Mouse (Mus musculus): ENCODE data around the gene Fxn. TPM values are rescaled to one million over a fixed set of nuclear protein-coding genes. Genes with fewer than 3 reads are reported as not detected.

The Fxn gene
- total and polyA plus RNA-seq, 3 experiments: 25.8 to 34.6 (median 31.1) TPM

DNA sequence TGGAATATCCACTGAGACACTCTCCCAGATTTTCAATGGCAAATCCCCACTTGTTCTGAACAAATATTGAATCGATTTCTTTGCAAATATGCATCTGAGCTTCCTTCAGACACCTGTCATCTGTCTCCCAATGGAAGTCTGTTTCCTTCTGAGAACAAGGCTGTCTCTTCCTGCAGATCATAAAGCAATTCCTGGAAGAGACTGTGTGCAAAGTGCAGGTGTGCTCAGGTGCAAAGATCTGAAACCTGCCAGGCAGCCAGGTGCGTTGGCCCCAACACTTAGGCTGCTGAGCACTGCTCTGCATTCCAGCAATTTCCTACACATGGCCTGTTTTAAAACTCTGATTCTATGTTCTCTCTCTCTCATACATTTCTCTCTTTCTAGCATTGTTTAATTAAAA is 37.3 kb upstream of the Fxn start:
- no peak for DNase-seq (ENCODE audit: extremely low read depth)
- no peaks in the 10 kb centered on the region for H3K79me2 ChIP-seq (replicated peaks; ENCODE audit: control insufficient read depth, extremely low read depth, insufficient read depth, poor library complexity, severe bottlenecking)
- H3K4me2 ChIP-seq (ENCODE audit: insufficient read depth, low read depth, poor library complexity, severe bottlenecking): no peak overlapping the region
- H3K9ac ChIP-seq (ENCODE audit: insufficient read depth, low read depth): no peak overlapping the region
- H3K4me1 ChIP-seq (ENCODE audit: control insufficient read depth in 1 of 2, insufficient read depth in 2 of 2): peaks cover 2 to 26% of the 10 kb centered on the region in 2 experiments; a peak in 3 of 4 replicates
- no peaks in the 10 kb centered on the region for H3K27me3 ChIP-seq (replicated peaks)
- no peak overlapping the region for H3K27ac ChIP-seq (ENCODE audit: insufficient read depth, low read depth)
- H3K36me3 ChIP-seq (replicated peaks in 1 of 2; ENCODE audit: control insufficient read depth in 1 of 2, insufficient read depth in 1 of 2, low read length in 1 of 2): no peaks in the 10 kb centered on the region
- in situ Hi-C loops (cut with MboI; ENCODE audit: low pct_ligation_motif_present, low pct_unique_long_range_greater_than_20kb, low sequenced_read_pairs): loop anchor here (25.0 kb wide), 1 partner anchor 95 kb away; no protein-coding TSS in a partner anchor
- dilution Hi-C loops (cut with MboI; ENCODE audit: extremely low pct_ligation_motif_present, extremely low pct_unique_long_range_greater_than_20kb, low sequenced_read_pairs): no loop called here
- no peak for TF ChIP-seq USF1 (IDR thresholded peaks at IDR 0.05; ENCODE audit: low read depth, low read length)
- no peak for TF ChIP-seq TCF12 (IDR thresholded peaks at IDR 0.05; ENCODE audit: low read depth, low read length)
- no peak for TF ChIP-seq HCFC1 (IDR thresholded peaks at IDR 0.05; ENCODE audit: low read depth, low read length)
- TF ChIP-seq JUND (conservative IDR thresholded peaks at IDR 0.05; ENCODE audit: low read depth, low read length): no peak
- no peak for TF ChIP-seq RCOR1 (conservative IDR thresholded peaks at IDR 0.05; ENCODE audit: low read depth, low read length)
- no peak for TF ChIP-seq KAT2A (IDR thresholded peaks at IDR 0.05; ENCODE audit: insufficient replicate concordance, low read length)
- no peak for TF ChIP-seq TBP (conservative IDR thresholded peaks at IDR 0.05; ENCODE audit: low read depth, low read length)
- TF ChIP-seq RAD21 (IDR thresholded peaks at IDR 0.05; ENCODE audit: low read depth, low read length): no peak
- no peak for TF ChIP-seq ETS1 (conservative IDR thresholded peaks at IDR 0.05; ENCODE audit: low read depth, low read length)
- no peak for TF ChIP-seq MYC (IDR thresholded peaks at IDR 0.05; ENCODE audit: low read depth, low read length)
- no peak for TF ChIP-seq POLR2A (IDR thresholded peaks at IDR 0.05; ENCODE audit: low read depth, low read length)
- no peak for TF ChIP-seq IRF4 (IDR thresholded peaks at IDR 0.05; ENCODE audit: low read depth, low read length)
- no peaks in the 10 kb centered on the region for H3K9me3 ChIP-seq (replicated peaks; ENCODE audit: low read length)
- no peak overlapping the region for H3K4me3 ChIP-seq (replicated peaks in 1 of 3; ENCODE audit: low read depth in 2 of 3, low read length in 2 of 3, poor library complexity in 1 of 3)

DNA sequence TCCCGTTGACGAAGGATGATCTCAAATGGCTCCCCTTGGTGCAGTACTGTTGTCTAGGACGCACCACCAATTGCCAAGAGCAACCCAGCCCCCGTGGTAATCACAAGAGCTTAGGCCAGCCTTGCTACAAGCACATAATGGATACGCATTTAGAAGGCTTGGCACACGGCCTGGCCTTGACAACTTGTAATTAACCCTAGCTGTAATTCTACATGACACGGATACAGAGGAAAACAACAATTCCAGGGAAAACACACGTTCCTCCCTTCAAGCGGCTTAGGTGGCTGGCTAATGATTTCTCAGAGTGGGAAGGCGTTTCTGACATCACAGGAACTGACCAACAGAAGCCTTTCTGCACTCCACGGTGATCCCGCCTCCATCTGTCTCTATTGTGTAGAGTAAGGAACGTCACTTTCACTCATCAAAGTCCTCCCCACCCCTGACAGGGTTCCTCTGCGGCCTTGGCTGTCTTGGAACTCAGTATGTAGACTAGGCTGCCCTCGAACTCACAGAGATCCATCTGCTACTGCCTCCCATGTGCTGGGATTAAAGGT is 36.7 kb upstream of the Fxn start:
- Histone ChIP-seq H3K4me3 (replicated peaks in 1 of 3; ENCODE audit: low read depth in 2 of 3, low read length in 2 of 3, poor library complexity in 1 of 3) (no peak overlapping the region), H3K27me3 (replicated peaks) (no peaks in the 10 kb centered on the region), H3K27ac (ENCODE audit: insufficient read depth, low read depth) (no peak overlapping the region), H3K4me1 (ENCODE audit: control insufficient read depth in 1 of 2, insufficient read depth in 2 of 2) (peaks cover 2 to 24% of the 10 kb centered on the region in 2 experiments; a peak in 3 of 4 replicates), H3K36me3 (replicated peaks in 1 of 2; ENCODE audit: control insufficient read depth in 1 of 2, insufficient read depth in 1 of 2, low read length in 1 of 2) (no peaks in the 10 kb centered on the region), H3K9me3 (replicated peaks; ENCODE audit: low read length) (no peaks in the 10 kb centered on the region), H3K9ac (ENCODE audit: insufficient read depth, low read depth) (no peak overlapping the region), H3K79me2 (replicated peaks; ENCODE audit: control insufficient read depth, extremely low read depth, insufficient read depth, poor library complexity, severe bottlenecking) (no peaks in the 10 kb centered on the region), H3K4me2 (ENCODE audit: insufficient read depth, low read depth, poor library complexity, severe bottlenecking) (no peak overlapping the region)
- dilution Hi-C loops (cut with MboI; ENCODE audit: extremely low pct_ligation_motif_present, extremely low pct_unique_long_range_greater_than_20kb, low sequenced_read_pairs): no loop called here
- TF ChIP-seq TBP (conservative IDR thresholded peaks at IDR 0.05; ENCODE audit: low read depth, low read length) (no peak), KAT2A (IDR thresholded peaks at IDR 0.05; ENCODE audit: insufficient replicate concordance, low read length) (no peak), SMC3 (IDR thresholded peaks at IDR 0.05; ENCODE audit: low read depth, low read length) (no peak), MEF2A (IDR thresholded peaks at IDR 0.05; ENCODE audit: borderline replicate concordance, low read depth, low read length) (no peak), GABPA (IDR thresholded peaks at IDR 0.05; ENCODE audit: insufficient replicate concordance, low read depth, low read length) (no peak), NELFE (IDR thresholded peaks at IDR 0.05; ENCODE audit: low read depth, low read length) (no peak), ZNF384 (IDR thresholded peaks at IDR 0.05; ENCODE audit: low read depth, low read length) (no peak), ZKSCAN1 (IDR thresholded peaks at IDR 0.05; ENCODE audit: borderline replicate concordance, low read depth, low read length) (no peak), USF2 (conservative IDR thresholded peaks at IDR 0.05; ENCODE audit: low read depth, low read length) (no peak), USF1 (IDR thresholded peaks at IDR 0.05; ENCODE audit: low read depth, low read length) (no peak), ELF1 (IDR thresholded peaks at IDR 0.05; ENCODE audit: low read depth, low read length) (no peak), POLR2A (IDR thresholded peaks at IDR 0.05; ENCODE audit: low read depth, low read length) (no peak), MXI1 (IDR thresholded peaks at IDR 0.05; ENCODE audit: low read depth, low read length) (no peak), CTCF (conservative IDR thresholded peaks at IDR 0.05 in 1 of 2, IDR thresholded peaks at IDR 0.05 in 1 of 2; ENCODE audit: low read depth in 2 of 2, low read length in 2 of 2) (no peak), ETS1 (conservative IDR thresholded peaks at IDR 0.05; ENCODE audit: low read depth, low read length) (no peak), MAZ (IDR thresholded peaks at IDR 0.05; ENCODE audit: low read depth, low read length) (no peak), ZC3H11A (IDR thresholded peaks at IDR 0.05; ENCODE audit: low read depth, low read length) (no peak), MAX (IDR thresholded peaks at IDR 0.05; ENCODE audit: low read length) (no peak)
- in situ Hi-C loops (cut with MboI; ENCODE audit: low pct_ligation_motif_present, low pct_unique_long_range_greater_than_20kb, low sequenced_read_pairs): loop anchor here (25.0 kb wide), 1 partner anchor 95 kb away; no protein-coding TSS in a partner anchor
- DNase-seq (ENCODE audit: extremely low read depth): no peak
